Mouse (Mus musculus) brain, embryonic 14.5 days (tissue): ENCODE measurements around the gene B4galnt3.

Experiments used
- CTCF ChIP-seq: fragments of 200-500 bp; IDR thresholded peaks from 2 replicates; pipeline ENCODE4 v1.5.1; 2012; ENCODE audit warnings: inconsistent platforms, mild to moderate bottlenecking, moderate library complexity, borderline replicate concordance; ENCODE audit not compliant: insufficient read depth, insufficient read length; ENCODE audit errors: extremely low read depth
- POLR2A ChIP-seq: fragments of 200-500 bp; IDR thresholded peaks from 2 replicates; pipeline ENCODE4 v1.6.1; 2012; ENCODE audit warnings: mild to moderate bottlenecking, inconsistent platforms, borderline replicate concordance; ENCODE audit not compliant: poor library complexity, insufficient read depth, insufficient read length, severe bottlenecking; ENCODE audit errors: extremely low read depth

- no peak for TF ChIP-seq CTCF
- no peak for TF ChIP-seq POLR2A
Measured at GRCm38 (mm10) chr6:120174028-120174601, 120.2 kb downstream of the B4galnt3 start.
